ENCODE assay signal across 12 mouse cellular contexts in the genomic region with DNA sequence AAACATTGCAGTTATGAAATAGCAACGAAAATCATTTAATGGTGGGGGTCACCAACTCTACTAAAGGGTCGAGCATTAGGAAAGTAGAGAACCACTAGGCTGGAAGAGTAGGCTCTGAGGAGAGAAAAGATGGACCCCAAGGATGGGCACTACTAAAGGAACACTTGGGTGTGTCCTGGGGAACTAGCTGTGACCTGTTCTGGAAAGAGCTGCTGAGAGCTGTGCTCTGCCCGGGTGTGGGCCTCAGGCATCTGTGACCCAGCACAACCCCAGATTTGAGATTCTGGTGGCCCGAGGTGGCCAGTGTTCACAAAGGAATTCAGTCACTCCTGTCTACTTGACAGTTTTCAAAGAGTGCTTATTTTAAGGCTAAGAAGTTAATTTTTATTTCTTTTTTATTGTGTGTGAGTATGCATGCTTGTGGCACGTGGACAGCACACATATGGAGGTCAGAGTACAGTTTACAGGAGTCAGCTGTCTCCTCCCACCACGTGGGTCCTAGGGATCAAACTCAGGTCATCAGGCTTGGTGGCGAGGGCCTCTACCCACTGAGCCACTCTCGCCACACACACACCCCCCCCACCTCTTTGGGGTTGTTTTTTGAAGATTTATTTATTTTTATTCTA.
"Had no signal": no experiment of that assay in that cellular context is flagged by ENCODE, and none has a peak within 500 bp of the region (broad histone marks: within the 10 kb centered on the region; RNA-seq: fewer than 3 reads in every experiment).

No protein-coding gene starts in this region.

- ATAC-seq: midbrain, embryonic 16.5 days had no signal

- H3K4me2 ChIP-seq: limb, embryonic 13.5 days; liver, embryonic 13.5 days; midbrain, embryonic 12.5 days; neural tube, embryonic 13.5 days; stomach, embryonic 15.5 days had no signal

- H3K27me3 ChIP-seq: limb, embryonic 13.5 days; liver, embryonic 13.5 days; midbrain, embryonic 12.5 days; neural tube, embryonic 13.5 days; stomach, embryonic 15.5 days had no signal

- H3K9me3 ChIP-seq: limb, embryonic 13.5 days; liver, embryonic 13.5 days; midbrain, embryonic 12.5 days; neural tube, embryonic 13.5 days; stomach, embryonic 15.5 days had no signal

- H3K4me3 ChIP-seq: limb, embryonic 13.5 days; liver, embryonic 13.5 days; midbrain, embryonic 12.5 days; neural tube, embryonic 13.5 days; stomach, embryonic 15.5 days had no signal

- H3K36me3 ChIP-seq: liver, embryonic 13.5 days; stomach, embryonic 15.5 days had no signal

- DNase-seq: layer of hippocampus, adult 9-11 months; layer of hippocampus, postnatal 36 days; left cerebral cortex, postnatal 4 days; liver, embryonic 13.5 days; lung, adult 18-20 months; right cerebral cortex, postnatal 14 days; thymus, postnatal 36 days had no signal

- H3K27ac ChIP-seq: limb, embryonic 13.5 days; liver, embryonic 13.5 days; midbrain, embryonic 12.5 days; neural tube, embryonic 13.5 days; stomach, embryonic 15.5 days had no signal

- H3K9ac ChIP-seq: limb, embryonic 13.5 days; liver, embryonic 13.5 days; midbrain, embryonic 12.5 days; neural tube, embryonic 13.5 days; stomach, embryonic 15.5 days had no signal
